Mouse (Mus musculus): ENCODE results near the gene Mthfd2l.

Gene Mthfd2l

GRCm38 (mm10) chr5:90945453-90945852 lies 14.5 kb downstream of the Mthfd2l start:
- DNase-seq (ENCODE audit: low spot score): no peak

- DNase-seq (ENCODE audit: low spot score): no peak
Measured at GRCm38 (mm10) chr5:90949499-90949898, 18.6 kb downstream of the Mthfd2l start.

GRCm38 (mm10) chr5:90951475-90951874 lies 20.6 kb downstream of the Mthfd2l start:
- no peak for DNase-seq (ENCODE audit: low spot score)

GRCm38 (mm10) chr5:90952731-90953481 lies 22.0 kb downstream of the Mthfd2l start:
- DNase-seq (ENCODE audit: low spot score): peak; percentile 22

- DNase-seq (ENCODE audit: low spot score): no peak
Measured at GRCm38 (mm10) chr5:90964316-90964715, 33.4 kb downstream of the Mthfd2l start.

- DNase-seq (ENCODE audit: low spot score): no peak
Measured at GRCm38 (mm10) chr5:90964764-90965163, 33.8 kb downstream of the Mthfd2l start.

GRCm38 (mm10) chr5:90965386-90965785 lies 34.5 kb downstream of the Mthfd2l start:
- DNase-seq (ENCODE audit: low spot score): no peak

GRCm38 (mm10) chr5:90977244-90977643 lies 46.3 kb downstream of the Mthfd2l start:
- peak; percentile 47 for DNase-seq (ENCODE audit: low spot score)

- DNase-seq (ENCODE audit: low spot score): no peak
Measured at GRCm38 (mm10) chr5:90980297-90980696, 49.4 kb downstream of the Mthfd2l start.

- no peak for DNase-seq (ENCODE audit: low spot score)
Measured at GRCm38 (mm10) chr5:90987605-90988004, 56.7 kb downstream of the Mthfd2l start.

GRCm38 (mm10) chr5:90988149-90988548 lies 57.2 kb downstream of the Mthfd2l start:
- DNase-seq (ENCODE audit: low spot score): no peak

- DNase-seq (ENCODE audit: low spot score): no peak
Measured at GRCm38 (mm10) chr5:90988592-90988991, 57.7 kb downstream of the Mthfd2l start.

GRCm38 (mm10) chr5:90999942-91000341 lies 69.0 kb downstream of the Mthfd2l start:
- DNase-seq (ENCODE audit: low spot score): no peak

GRCm38 (mm10) chr5:91015216-91015615 lies 84.3 kb downstream of the Mthfd2l start:
- no peak for DNase-seq (ENCODE audit: low spot score)

- no peak for DNase-seq (ENCODE audit: low spot score)
Measured at GRCm38 (mm10) chr5:91023114-91023513, 92.2 kb downstream of the Mthfd2l start.

- no peak for DNase-seq (ENCODE audit: low spot score)
Measured at GRCm38 (mm10) chr5:91027164-91027563, 96.2 kb downstream of the Mthfd2l start, which contains the start of gene Epgn. Epgn (plus strand) TSS chr5:91027464.

- no peak for DNase-seq (ENCODE audit: low spot score)
Measured at GRCm38 (mm10) chr5:91027840-91028239, 96.9 kb downstream of the Mthfd2l start.

GRCm38 (mm10) chr5:91030629-91031028 lies 99.7 kb downstream of the Mthfd2l start:
- DNase-seq (ENCODE audit: low spot score): no peak

- DNase-seq (ENCODE audit: low spot score): no peak
Measured at GRCm38 (mm10) chr5:91035341-91035740, 104.4 kb downstream of the Mthfd2l start.

GRCm38 (mm10) chr5:91036628-91037027 lies 105.7 kb downstream of the Mthfd2l start:
- peak; percentile 26 for DNase-seq (ENCODE audit: low spot score)

GRCm38 (mm10) chr5:91037756-91038155 lies 106.8 kb downstream of the Mthfd2l start:
- no peak for DNase-seq (ENCODE audit: low spot score)

GRCm38 (mm10) chr5:91038547-91038946 lies 107.6 kb downstream of the Mthfd2l start:
- no peak for DNase-seq (ENCODE audit: low spot score)

- DNase-seq (ENCODE audit: low spot score): no peak
Measured at GRCm38 (mm10) chr5:91038963-91039362, 108.0 kb downstream of the Mthfd2l start.

- no peak for DNase-seq (ENCODE audit: low spot score)
Measured at GRCm38 (mm10) chr5:91047987-91048386, 117.1 kb downstream of the Mthfd2l start.
